Mouse (Mus musculus): Measurements from ENCODE around the gene Ube2cbp. TPM values are rescaled to one million over a fixed set of nuclear protein-coding genes. Genes with fewer than 3 reads are reported as not detected.

The Ube2cbp gene
- polyA plus RNA-seq, 1 experiment from 2014 or later: 7.2 TPM

DNA sequence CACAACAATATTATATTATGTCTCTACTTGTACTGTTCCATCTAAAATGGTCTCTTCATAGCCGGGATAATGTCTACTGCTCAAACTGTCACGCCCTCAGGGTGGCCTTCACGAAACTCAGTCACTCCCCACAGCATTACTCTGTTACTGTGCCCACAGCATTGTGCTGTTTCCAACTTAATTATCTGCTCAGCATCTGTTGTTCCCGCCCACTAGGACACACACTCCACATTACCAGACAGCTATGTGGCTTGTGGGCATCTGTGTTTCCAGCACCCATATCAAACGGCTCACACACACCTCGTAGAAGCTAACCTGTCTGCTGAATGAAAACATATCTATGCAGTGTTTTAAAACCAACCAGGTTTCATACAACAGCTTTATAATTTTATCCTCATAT, 13.7 kb downstream of the Ube2cbp start:
- TF ChIP-seq CTCF (IDR thresholded peaks at IDR 0.05; ENCODE audit: low read depth): no peak
- peak overlapping the region; percentile 4; the same call in 1 of the 2 replicates for H3K4me3 ChIP-seq (ENCODE audit: low read depth, low read length)
- H3K9me3 ChIP-seq (ENCODE audit: low read depth, low read length): no peaks in the 10 kb centered on the region
- 49% methylated on average over 6 of the region's 6 CpGs for WGBS
- H3K4me2 ChIP-seq: peak overlapping the region; percentile 58
- peak; percentile 42 for ATAC-seq (ENCODE audit: insufficient read depth)
- H3K27ac ChIP-seq (ENCODE audit: low read depth): no peak overlapping the region
- H3K27me3 ChIP-seq (ENCODE audit: insufficient read depth, low read length): no peaks in the 10 kb centered on the region
- no peaks in the 10 kb centered on the region for H3K36me3 ChIP-seq (ENCODE audit: insufficient read depth)
- no peaks in the 10 kb centered on the region for H3K4me1 ChIP-seq (ENCODE audit: insufficient read depth)
- no peak overlapping the region for H3K9ac ChIP-seq
- no peak for DNase-seq

DNA sequence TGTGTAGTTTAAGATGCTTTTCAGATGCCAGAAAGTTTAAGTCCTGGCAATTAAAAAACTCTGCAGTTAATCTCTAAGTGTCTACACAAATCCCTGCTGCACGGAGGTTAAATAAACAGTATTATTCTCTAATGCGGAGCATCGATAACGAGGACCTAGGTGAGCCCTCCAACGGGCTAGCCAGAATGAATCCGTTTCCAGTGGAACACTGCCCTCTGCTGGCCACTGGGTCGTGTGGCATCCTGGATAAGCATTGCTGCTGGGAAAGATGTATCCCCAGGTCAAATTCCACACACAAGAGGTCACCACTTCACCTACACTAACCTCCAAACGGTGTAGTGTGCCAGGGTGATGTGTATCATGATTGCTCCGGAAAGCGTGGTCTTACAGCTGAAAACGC, 15.2 kb downstream of the Ube2cbp start:
- WGBS: 2% methylated on average over 11 of the region's 11 CpGs
- no peak overlapping the region for H3K9ac ChIP-seq
- peak; percentile 96 for TF ChIP-seq CTCF (IDR thresholded peaks at IDR 0.05; ENCODE audit: low read depth)

DNA sequence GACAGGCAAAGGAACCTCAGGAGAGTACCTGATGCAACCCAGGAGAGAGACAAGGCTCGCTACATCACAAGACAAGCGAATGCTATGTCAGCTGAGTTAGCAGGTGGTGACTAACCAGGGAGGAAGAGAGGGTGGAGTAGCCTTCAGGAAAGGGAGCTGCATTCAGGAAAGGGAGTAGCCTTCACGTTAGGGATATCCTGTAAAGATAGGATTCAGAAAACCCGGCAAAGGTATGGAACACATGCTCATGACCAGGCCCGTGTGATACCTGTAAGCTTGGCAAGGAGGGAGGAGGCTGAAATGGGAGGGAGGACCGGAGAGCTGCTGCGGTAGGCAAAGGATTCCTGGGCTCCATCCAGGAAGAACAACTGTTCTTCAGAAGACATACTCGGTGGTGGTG, 17.3 kb downstream of the Ube2cbp start:
- H3K36me3 ChIP-seq (ENCODE audit: insufficient read depth): no peaks in the 10 kb centered on the region
- ATAC-seq (ENCODE audit: insufficient read depth) (no peak), DNase-seq (no peak)
- TF ChIP-seq CTCF (IDR thresholded peaks at IDR 0.05; ENCODE audit: low read depth): no peak
- H3K4me3 ChIP-seq (ENCODE audit: low read depth, low read length): no peak overlapping the region
- no peaks in the 10 kb centered on the region for H3K27me3 ChIP-seq (ENCODE audit: insufficient read depth, low read length)
- H3K9ac ChIP-seq: no peak overlapping the region
- 80% methylated on average over 8 of the region's 8 CpGs for WGBS
- no peaks in the 10 kb centered on the region; the same call in 1 of the 2 replicates for H3K9me3 ChIP-seq (ENCODE audit: low read depth, low read length)
- H3K27ac ChIP-seq (ENCODE audit: low read depth): no peak overlapping the region
- H3K4me2 ChIP-seq: no peak overlapping the region
- H3K4me1 ChIP-seq (ENCODE audit: insufficient read depth): no peaks in the 10 kb centered on the region

More for the DNA sequence above, 15.2 kb downstream of the Ube2cbp start:
- no peak overlapping the region for H3K4me3 ChIP-seq (ENCODE audit: low read depth, low read length)
- no peak overlapping the region for H3K27ac ChIP-seq (ENCODE audit: low read depth)
- no peaks in the 10 kb centered on the region; the same call in 1 of the 2 replicates for H3K9me3 ChIP-seq (ENCODE audit: low read depth, low read length)
- H3K4me1 ChIP-seq (ENCODE audit: insufficient read depth): no peaks in the 10 kb centered on the region
- peak; percentile 90 for DNase-seq
- H3K36me3 ChIP-seq (ENCODE audit: insufficient read depth): no peaks in the 10 kb centered on the region
- H3K4me2 ChIP-seq: no peak overlapping the region
- H3K27me3 ChIP-seq (ENCODE audit: insufficient read depth, low read length): no peaks in the 10 kb centered on the region
- ATAC-seq (ENCODE audit: insufficient read depth): peak; percentile 50; the same call in 1 of the 2 replicates

DNA sequence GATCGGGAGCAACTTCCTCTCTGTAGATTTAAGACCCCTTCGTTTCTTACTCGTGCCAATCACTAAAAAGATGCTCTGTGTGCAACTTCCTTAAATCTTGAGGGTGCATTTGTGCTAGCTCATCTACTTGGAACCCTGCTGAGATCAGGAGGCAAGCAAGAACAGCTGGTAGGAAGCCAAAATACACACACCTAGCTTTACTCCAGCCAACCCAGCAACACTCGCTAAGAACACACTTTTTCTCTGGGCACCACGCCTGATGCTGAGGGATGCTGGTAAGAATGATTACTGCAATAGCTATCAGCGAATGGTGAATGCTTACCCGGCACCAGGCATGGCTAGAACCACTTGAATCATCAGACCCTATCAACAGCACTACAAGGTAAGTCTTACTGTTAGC, 17.9 kb downstream of the Ube2cbp start:
- Histone ChIP-seq H3K4me1 (ENCODE audit: insufficient read depth) (no peaks in the 10 kb centered on the region), H3K9ac (no peak overlapping the region), H3K36me3 (ENCODE audit: insufficient read depth) (no peaks in the 10 kb centered on the region), H3K4me3 (ENCODE audit: low read depth, low read length) (no peak overlapping the region), H3K9me3 (ENCODE audit: low read depth, low read length) (no peaks in the 10 kb centered on the region; the same call in 1 of the 2 replicates), H3K4me2 (no peak overlapping the region), H3K27ac (ENCODE audit: low read depth) (no peak overlapping the region), H3K27me3 (ENCODE audit: insufficient read depth, low read length) (no peaks in the 10 kb centered on the region)
- WGBS: 84% methylated on average over 7 of the region's 7 CpGs
- no peak for TF ChIP-seq CTCF (IDR thresholded peaks at IDR 0.05; ENCODE audit: low read depth)
- DNase-seq: no peak
- ATAC-seq (ENCODE audit: insufficient read depth): no peak

DNA sequence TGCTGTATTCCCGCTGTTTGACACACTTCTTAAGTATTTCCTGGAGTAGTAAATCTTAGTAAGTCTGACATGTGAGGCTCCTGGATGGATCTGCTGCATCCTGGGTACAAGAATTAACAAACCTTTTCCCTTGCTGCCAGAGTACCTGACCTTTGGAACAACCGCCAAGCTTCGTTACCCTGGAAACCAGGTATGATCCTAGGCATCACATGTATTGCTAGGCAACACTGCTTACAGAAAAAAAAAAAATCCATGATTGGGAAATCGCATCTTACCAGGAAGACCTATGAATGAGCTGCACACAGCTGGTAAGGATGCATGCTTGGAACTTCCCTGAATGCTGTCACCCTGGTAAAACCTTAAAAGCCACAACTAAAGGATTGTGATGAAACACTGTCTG, 22.5 kb downstream of the Ube2cbp start:
- no peak overlapping the region for H3K4me2 ChIP-seq
- H3K36me3 ChIP-seq (ENCODE audit: insufficient read depth): no peaks in the 10 kb centered on the region
- ATAC-seq (ENCODE audit: insufficient read depth): no peak
- H3K9me3 ChIP-seq (ENCODE audit: low read depth, low read length): no peaks in the 10 kb centered on the region; the same call in 1 of the 2 replicates
- no peak overlapping the region for H3K27ac ChIP-seq (ENCODE audit: low read depth)
- no peaks in the 10 kb centered on the region for H3K27me3 ChIP-seq (ENCODE audit: insufficient read depth, low read length)
- DNase-seq: no peak
- WGBS: 66% methylated on average over 4 of the region's 4 CpGs
- no peak overlapping the region for H3K9ac ChIP-seq
- TF ChIP-seq CTCF (IDR thresholded peaks at IDR 0.05; ENCODE audit: low read depth): no peak
- H3K4me1 ChIP-seq (ENCODE audit: insufficient read depth): no peaks in the 10 kb centered on the region
- no peak overlapping the region for H3K4me3 ChIP-seq (ENCODE audit: low read depth, low read length)

DNA sequence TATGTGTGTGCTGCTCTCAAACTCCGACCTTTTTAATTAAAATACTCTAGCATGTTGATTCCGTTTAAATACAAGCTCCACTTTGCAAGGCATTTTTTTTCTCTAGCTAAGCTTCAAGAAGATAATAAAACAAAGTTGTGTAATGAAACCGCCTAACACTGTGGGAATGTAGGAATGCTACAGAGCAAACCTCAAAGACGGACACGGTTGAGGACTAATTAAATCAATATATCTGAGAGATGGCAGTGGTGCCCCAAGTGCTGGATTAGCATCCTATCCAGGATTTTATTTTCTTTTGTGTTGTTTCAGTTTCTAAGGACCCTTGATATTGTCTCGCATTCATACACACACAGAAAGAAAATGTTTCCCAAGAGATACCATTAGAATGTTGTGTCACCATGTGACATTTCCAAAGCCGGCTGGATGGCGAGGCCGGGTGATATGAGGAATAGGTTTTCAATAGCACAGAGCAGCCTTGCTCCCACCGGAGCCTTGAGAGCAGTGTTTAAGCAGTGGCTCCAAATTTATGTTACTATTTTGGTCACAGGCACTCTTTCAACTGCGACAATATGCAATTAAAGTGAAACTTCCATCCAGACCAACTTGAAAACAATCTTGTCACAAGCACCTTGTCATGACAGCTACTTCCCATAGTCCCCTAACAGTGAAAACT, 26.3 kb downstream of the Ube2cbp start:
- Histone ChIP-seq H3K27ac (ENCODE audit: low read depth) (no peak overlapping the region), H3K4me1 (ENCODE audit: insufficient read depth) (no peaks in the 10 kb centered on the region), H3K9me3 (ENCODE audit: low read depth, low read length) (no peaks in the 10 kb centered on the region), H3K27me3 (ENCODE audit: insufficient read depth, low read length) (no peaks in the 10 kb centered on the region), H3K4me2 (peak overlapping the region; percentile 25), H3K4me3 (ENCODE audit: low read depth, low read length) (no peak overlapping the region), H3K9ac (no peak overlapping the region), H3K36me3 (ENCODE audit: insufficient read depth) (no peaks in the 10 kb centered on the region)
- ATAC-seq (ENCODE audit: insufficient read depth) (peak; percentile 74; the same call in 1 of the 2 replicates), DNase-seq (peak; percentile 61)
- no peak for TF ChIP-seq CTCF (IDR thresholded peaks at IDR 0.05; ENCODE audit: low read depth)
- WGBS: 30% methylated on average over 11 of the region's 11 CpGs

DNA sequence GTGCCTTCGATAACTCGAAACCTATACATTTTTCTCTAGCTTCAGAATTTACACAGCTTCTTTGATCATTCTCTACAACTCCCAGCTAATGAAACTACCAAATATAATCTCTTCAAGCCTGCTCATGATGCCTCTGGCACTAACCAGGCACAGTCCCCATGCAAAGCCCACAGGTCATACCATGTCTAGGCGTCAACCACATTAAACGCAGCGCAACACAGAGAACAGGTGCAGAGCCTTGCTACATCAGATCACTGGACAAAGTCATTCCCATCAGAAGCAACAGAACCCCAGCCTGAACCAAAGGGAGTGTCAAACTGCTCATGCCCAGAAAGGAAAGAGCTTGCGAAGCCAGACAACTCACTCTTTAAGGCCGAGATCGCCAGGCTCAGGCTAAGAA, 28.1 kb downstream of the Ube2cbp start:
- no peak overlapping the region for H3K4me2 ChIP-seq
- no peak for ATAC-seq (ENCODE audit: insufficient read depth)

More for the DNA sequence above, 28.1 kb downstream of the Ube2cbp start:
- no peak for TF ChIP-seq CTCF (IDR thresholded peaks at IDR 0.05; ENCODE audit: low read depth)
- DNase-seq: no peak
- H3K9me3 ChIP-seq (ENCODE audit: low read depth, low read length): no peaks in the 10 kb centered on the region
- no peaks in the 10 kb centered on the region for H3K4me1 ChIP-seq (ENCODE audit: insufficient read depth)
- no peaks in the 10 kb centered on the region for H3K27me3 ChIP-seq (ENCODE audit: insufficient read depth, low read length)
- no peaks in the 10 kb centered on the region for H3K36me3 ChIP-seq (ENCODE audit: insufficient read depth)
- no peak overlapping the region for H3K9ac ChIP-seq
- no peak overlapping the region for H3K27ac ChIP-seq (ENCODE audit: low read depth)
- WGBS: 93% methylated on average over 8 of the region's 8 CpGs
- no peak overlapping the region for H3K4me3 ChIP-seq (ENCODE audit: low read depth, low read length)
